Mouse (Mus musculus): ENCODE measurements around the gene Ptger1.
A peak's percentile ranks its signal among the peaks of the same experiment; 100 is the strongest.

The Ptger1 gene

GRCm38 (mm10) chr8:83656043-83656442, 10.4 kb upstream of the Ptger1 start:
- DNase-seq (ENCODE audit: low spot score in 2 of 2), result no peak

- no peak for DNase-seq (ENCODE audit: low spot score in 2 of 2)
Observed at GRCm38 (mm10) chr8:83656484-83657246, 9.8 kb upstream of the Ptger1 start.

GRCm38 (mm10) chr8:83660545-83660944, 5.9 kb upstream of the Ptger1 start:
- no peak for DNase-seq (ENCODE audit: low spot score in 2 of 2)

GRCm38 (mm10) chr8:83660995-83661680, 5.3 kb upstream of the Ptger1 start:
- no peak for DNase-seq (ENCODE audit: low spot score in 2 of 2)

GRCm38 (mm10) chr8:83662421-83662826, 4.1 kb upstream of the Ptger1 start:
- peak; percentile 82 to 86 for DNase-seq (ENCODE audit: low spot score in 2 of 2)

GRCm38 (mm10) chr8:83664096-83664495, 2.4 kb upstream of the Ptger1 start:
- no peak for DNase-seq (ENCODE audit: low spot score in 2 of 2)

GRCm38 (mm10) chr8:83664931-83665625, 1.4 kb upstream of the Ptger1 start:
- no peak for DNase-seq (ENCODE audit: low spot score in 2 of 2)

- no peak for DNase-seq (ENCODE audit: low spot score in 2 of 2)
Observed at GRCm38 (mm10) chr8:83666866-83667234, 372 bp downstream of the Ptger1 start.

GRCm38 (mm10) chr8:83667526-83667925, 1.0 kb downstream of the Ptger1 start:
- peak in 1 of 2 experiments; percentile 20 for DNase-seq (ENCODE audit: low spot score in 2 of 2)

- peak; percentile 57 to 80 for DNase-seq (ENCODE audit: low spot score in 2 of 2)
Observed at GRCm38 (mm10) chr8:83668010-83668916, 1.8 kb downstream of the Ptger1 start.

GRCm38 (mm10) chr8:83669013-83669412, 2.5 kb downstream of the Ptger1 start:
- no peak for DNase-seq (ENCODE audit: low spot score in 2 of 2)

GRCm38 (mm10) chr8:83672936-83673335, 6.5 kb downstream of the Ptger1 start:
- DNase-seq (ENCODE audit: low spot score in 2 of 2), result no peak

- no peak for DNase-seq (ENCODE audit: low spot score in 2 of 2)
Observed at GRCm38 (mm10) chr8:83674497-83674896, 8.0 kb downstream of the Ptger1 start.

GRCm38 (mm10) chr8:83679866-83680265, 13.4 kb downstream of the Ptger1 start:
- no peak for DNase-seq (ENCODE audit: low spot score in 2 of 2)

GRCm38 (mm10) chr8:83680603-83681002, 14.1 kb downstream of the Ptger1 start:
- no peak for DNase-seq (ENCODE audit: low spot score in 2 of 2)

- no peak for DNase-seq (ENCODE audit: low spot score in 2 of 2)
Observed at GRCm38 (mm10) chr8:83681099-83681498, 14.6 kb downstream of the Ptger1 start.

GRCm38 (mm10) chr8:83684517-83684916, 18.0 kb downstream of the Ptger1 start:
- DNase-seq (ENCODE audit: low spot score in 2 of 2), result no peak

GRCm38 (mm10) chr8:83689264-83689663, 22.8 kb downstream of the Ptger1 start:
- DNase-seq (ENCODE audit: low spot score in 2 of 2), result no peak

GRCm38 (mm10) chr8:83693609-83694236, 27.2 kb downstream of the Ptger1 start:
- DNase-seq (ENCODE audit: low spot score in 2 of 2), result no peak

GRCm38 (mm10) chr8:83694369-83695160, 28.1 kb downstream of the Ptger1 start:
- DNase-seq (ENCODE audit: low spot score in 2 of 2), result no peak
